Mouse (Mus musculus) inflammation-experienced regulatory T-cells, adult 6 months (primary cell): Measurements from ENCODE around the gene Lrrc31. TPM values are rescaled to one million over a fixed set of nuclear protein-coding genes. Genes with fewer than 3 reads are reported as not detected.

Experiments used
- ATAC-seq: one replicate; pipeline ENCODE4 v1.8.0; 2017
- polyA plus RNA-seq, 3 experiments: library from polyadenylated mRNA; unstranded; fragments of 100-300 nt; shearing (Covaris generic); gene quantifications; one replicate each; pipeline ENCODE4 v1.2.1; 2017

The Lrrc31 gene
- polyA plus RNA-seq, 3 experiments from 2014 or later = 0.09 TPM; not detected in 2

- no peak for ATAC-seq
Measured at GRCm38 (mm10) chr3:30687216-30687615, 12.4 kb downstream of the Lrrc31 start.

GRCm38 (mm10) chr3:30683190-30683589 lies 16.5 kb downstream of the Lrrc31 start:
- no peak for ATAC-seq

- no peak for ATAC-seq
Measured at GRCm38 (mm10) chr3:30658486-30658885, 41.2 kb downstream of the Lrrc31 start.

- ATAC-seq = no peak
Measured at GRCm38 (mm10) chr3:30655937-30656336, 43.7 kb downstream of the Lrrc31 start.

- ATAC-seq = no peak
Measured at GRCm38 (mm10) chr3:30650062-30650841, 49.4 kb downstream of the Lrrc31 start.

GRCm38 (mm10) chr3:30648466-30648865 lies 51.2 kb downstream of the Lrrc31 start:
- ATAC-seq = no peak

GRCm38 (mm10) chr3:30647440-30648090 lies 52.1 kb downstream of the Lrrc31 start, which contains the start of gene Lrrc34:
Gene Lrrc34 (minus strand): TSS chr3:30647869.
- ATAC-seq = no peak

- no peak for ATAC-seq
Measured at GRCm38 (mm10) chr3:30646761-30647160, 52.9 kb downstream of the Lrrc31 start.

GRCm38 (mm10) chr3:30644207-30644606 lies 55.4 kb downstream of the Lrrc31 start, which contains the start of gene Lrriq4:
Gene Lrriq4 (plus strand): TSS chr3:30644507.
- no peak for ATAC-seq

GRCm38 (mm10) chr3:30635629-30636028 lies 64.0 kb downstream of the Lrrc31 start:
- no peak for ATAC-seq

GRCm38 (mm10) chr3:30633681-30634080 lies 66.0 kb downstream of the Lrrc31 start:
- no peak for ATAC-seq

Other genes with a start within 250 kb of the Lrrc31 start
- gene Mecom, start 151.8 kb downstream of the Lrrc31 start, polyA plus RNA-seq = not detected
- under 1 TPM; 0.23 to 0.58 (median 0.24) TPM for gene Actrt3, start 99.9 kb downstream of the Lrrc31 start, polyA plus RNA-seq
- 10 to 100 TPM; 34.9 to 43.8 (median 36.9) TPM for gene Mynn, start 97.8 kb downstream of the Lrrc31 start, polyA plus RNA-seq
- not detected for gene Lrriq4, start 55.3 kb downstream of the Lrrc31 start, polyA plus RNA-seq
- under 1 TPM in 2 of 3 experiments, not detected in 1; 0.42 to 0.44 TPM for gene Lrrc34, start 52.0 kb downstream of the Lrrc31 start, polyA plus RNA-seq
- gene Samd7, start 46.5 kb upstream of the Lrrc31 start, polyA plus RNA-seq = not detected
- gene Sec62, start 93.0 kb upstream of the Lrrc31 start, polyA plus RNA-seq = 100 to 1,000 TPM in 1 of 3 experiments, 10 to 100 TPM in 2; 62.0 to 106 (median 82.2) TPM
- 1 to 10 TPM; 2.4 to 8.7 (median 3.9) TPM for gene Gpr160, start 156.1 kb upstream of the Lrrc31 start, polyA plus RNA-seq